Mouse (Mus musculus) cerebellum, postnatal 36 days (tissue): ENCODE results near the gene Fbxw27.
"Not testable (repeated sequence)": the region's sequence is repeated elsewhere in the genome, so short reads cannot be mapped to it uniquely, and the experiment has no call there.

ENCODE experiments used
- DNase-seq, 2 experiments: peaks; one replicate each; pipeline ENCODE4 v3.0.0; 2021 to 2022; ENCODE audit warnings: mixed read lengths in 2 of 2

Fbxw27 gene

GRCm38 (mm10) chr9:109790570-109790969 is at the start of gene Fbxw27:
Fbxw27 (minus strand) TSS chr9:109790670.
- not testable (repeated sequence) for DNase-seq

- no peak for DNase-seq
Observed at GRCm38 (mm10) chr9:109833088-109833412, 42.6 kb upstream of the Fbxw27 start.

- peak; percentile 88 to 89 for DNase-seq
Observed at GRCm38 (mm10) chr9:109832391-109833087, 42.1 kb upstream of the Fbxw27 start, which contains the start of gene Nme6. Nme6 (plus strand) TSS chr9:109832749.

- no peak for DNase-seq
Observed at GRCm38 (mm10) chr9:109826181-109826580, 35.7 kb upstream of the Fbxw27 start.

- DNase-seq, result no peak
Observed at GRCm38 (mm10) chr9:109825739-109826138, 35.3 kb upstream of the Fbxw27 start.

GRCm38 (mm10) chr9:109816341-109816740 is 25.9 kb upstream of the Fbxw27 start:
- no peak for DNase-seq

GRCm38 (mm10) chr9:109813424-109813823 is 23.0 kb upstream of the Fbxw27 start:
- DNase-seq, result peak in 1 of 2 experiments; percentile 3

GRCm38 (mm10) chr9:109811980-109812379 is 21.5 kb upstream of the Fbxw27 start, which contains the start of gene Spink8:
Spink8 (plus strand) TSS chr9:109812280.
- DNase-seq, result no peak

- no peak for DNase-seq
Observed at GRCm38 (mm10) chr9:109807898-109808297, 17.4 kb upstream of the Fbxw27 start.

GRCm38 (mm10) chr9:109806695-109807293 is 16.3 kb upstream of the Fbxw27 start:
- no peak for DNase-seq

GRCm38 (mm10) chr9:109806260-109806659 is 15.8 kb upstream of the Fbxw27 start:
- DNase-seq, result no peak

- DNase-seq, result not testable (repeated sequence)
Observed at GRCm38 (mm10) chr9:109805596-109805995, 15.1 kb upstream of the Fbxw27 start.

GRCm38 (mm10) chr9:109798051-109798450 is 7.6 kb upstream of the Fbxw27 start:
- no peak for DNase-seq

- no peak for DNase-seq
Observed at GRCm38 (mm10) chr9:109795811-109796210, 5.3 kb upstream of the Fbxw27 start.

GRCm38 (mm10) chr9:109795221-109795620 is 4.8 kb upstream of the Fbxw27 start:
- DNase-seq, result no peak

- DNase-seq, result not testable (repeated sequence)
Observed at GRCm38 (mm10) chr9:109766841-109767240, 23.6 kb downstream of the Fbxw27 start.

- not testable (repeated sequence) for DNase-seq
Observed at GRCm38 (mm10) chr9:109745989-109746388, 44.5 kb downstream of the Fbxw27 start, which contains the start of gene Fbxw26. Fbxw26 (minus strand) TSS chr9:109746089.
